Mouse (Mus musculus) lung, postnatal 25 days (tissue): ENCODE results near the gene Hdac5.
"Not testable (repeated sequence)": the region's sequence is repeated elsewhere in the genome, so short reads cannot be mapped to it uniquely, and the experiment has no call there.

ENCODE experiments used
- DNase-seq: peaks from one replicate; pipeline ENCODE4 v3.0.0; 2022; ENCODE audit warnings: low spot score

The Hdac5 gene

GRCm38 (mm10) chr11:102184253-102184645, 45.7 kb downstream of the Hdac5 start:
- no peak for DNase-seq

DNA sequence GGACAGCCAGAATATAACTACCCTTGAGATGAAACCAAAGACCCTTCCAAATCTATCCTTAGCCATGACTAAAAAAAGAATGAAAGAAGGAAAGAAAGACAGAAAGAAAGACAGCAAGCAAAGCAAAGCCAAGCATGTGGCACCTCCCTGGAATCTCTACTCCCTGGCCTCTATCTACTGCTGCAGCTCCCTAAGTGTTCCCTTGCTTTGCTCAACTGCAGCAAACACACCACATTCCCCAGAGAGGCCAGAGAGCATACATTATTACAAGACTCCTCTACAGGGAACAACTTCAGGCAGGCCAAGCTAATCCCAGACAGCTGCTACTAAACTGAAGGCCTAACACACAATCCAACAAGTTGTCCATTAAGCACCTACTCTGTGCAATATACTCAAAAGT, 50.1 kb downstream of the Hdac5 start:
- no peak for DNase-seq

- peak; percentile 25 for DNase-seq
Measured at GRCm38 (mm10) chr11:102168689-102169088, 61.3 kb downstream of the Hdac5 start.

DNA sequence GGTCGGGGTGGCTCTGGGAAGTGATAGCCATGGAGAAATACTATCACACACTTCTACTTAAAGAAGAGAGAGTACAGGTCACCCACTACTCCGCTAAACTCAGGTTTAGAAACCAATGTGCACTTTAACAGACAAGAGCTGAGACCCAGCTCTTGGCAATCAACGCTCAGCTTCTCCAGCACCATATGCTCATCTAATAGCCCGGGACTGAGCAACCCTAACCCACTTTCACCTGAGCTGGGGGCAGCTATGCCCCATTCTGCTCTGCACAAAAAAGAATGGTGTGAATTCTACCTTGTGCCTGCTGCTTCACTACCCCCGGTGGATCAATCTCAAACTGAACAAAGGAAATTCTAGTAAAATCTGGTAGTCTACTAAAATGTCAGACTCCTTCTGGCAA, 62.4 kb downstream of the Hdac5 start:
- no peak for DNase-seq

DNA sequence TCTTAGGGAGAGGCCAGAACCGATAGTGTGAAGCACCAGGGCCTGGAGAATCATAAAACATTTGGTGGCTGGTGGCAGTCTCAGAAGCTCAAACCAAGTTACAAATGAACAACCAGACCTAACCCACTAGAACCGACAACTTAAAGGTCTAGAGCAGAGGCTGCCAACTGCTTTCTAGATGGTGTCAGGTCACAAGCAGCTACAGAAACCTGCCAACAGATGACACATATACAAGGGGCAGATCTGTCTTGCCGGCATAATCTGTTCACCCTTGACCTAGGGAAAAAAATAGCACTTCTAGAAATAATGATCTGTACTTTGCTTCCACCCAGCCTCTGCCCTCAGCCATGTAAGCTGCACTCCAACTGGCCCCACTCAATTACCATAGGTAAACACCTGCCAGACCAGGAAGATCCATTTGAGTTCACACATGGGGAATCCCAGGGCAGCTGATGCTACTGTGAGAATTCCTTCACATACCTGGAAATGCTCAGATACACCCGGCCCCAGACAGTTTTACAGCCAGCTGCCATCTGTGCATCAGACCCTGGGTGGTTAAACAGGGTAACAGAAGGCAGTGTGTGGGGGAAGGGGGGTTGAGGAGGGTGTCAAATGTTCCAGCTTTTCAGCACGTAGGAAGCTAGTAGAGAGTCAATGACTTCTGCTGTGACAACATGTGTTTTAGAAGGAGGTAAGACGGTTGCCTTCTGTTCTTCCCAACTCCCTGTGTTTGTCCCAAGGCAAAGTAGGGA, 63.8 kb downstream of the Hdac5 start:
- no peak for DNase-seq

GRCm38 (mm10) chr11:102159781-102160180, 70.2 kb downstream of the Hdac5 start:
- no peak for DNase-seq

GRCm38 (mm10) chr11:102158024-102158423, 71.9 kb downstream of the Hdac5 start:
- not testable (repeated sequence) for DNase-seq

- DNase-seq, result no peak
Measured at GRCm38 (mm10) chr11:102156786-102157089, 73.2 kb downstream of the Hdac5 start.

DNA sequence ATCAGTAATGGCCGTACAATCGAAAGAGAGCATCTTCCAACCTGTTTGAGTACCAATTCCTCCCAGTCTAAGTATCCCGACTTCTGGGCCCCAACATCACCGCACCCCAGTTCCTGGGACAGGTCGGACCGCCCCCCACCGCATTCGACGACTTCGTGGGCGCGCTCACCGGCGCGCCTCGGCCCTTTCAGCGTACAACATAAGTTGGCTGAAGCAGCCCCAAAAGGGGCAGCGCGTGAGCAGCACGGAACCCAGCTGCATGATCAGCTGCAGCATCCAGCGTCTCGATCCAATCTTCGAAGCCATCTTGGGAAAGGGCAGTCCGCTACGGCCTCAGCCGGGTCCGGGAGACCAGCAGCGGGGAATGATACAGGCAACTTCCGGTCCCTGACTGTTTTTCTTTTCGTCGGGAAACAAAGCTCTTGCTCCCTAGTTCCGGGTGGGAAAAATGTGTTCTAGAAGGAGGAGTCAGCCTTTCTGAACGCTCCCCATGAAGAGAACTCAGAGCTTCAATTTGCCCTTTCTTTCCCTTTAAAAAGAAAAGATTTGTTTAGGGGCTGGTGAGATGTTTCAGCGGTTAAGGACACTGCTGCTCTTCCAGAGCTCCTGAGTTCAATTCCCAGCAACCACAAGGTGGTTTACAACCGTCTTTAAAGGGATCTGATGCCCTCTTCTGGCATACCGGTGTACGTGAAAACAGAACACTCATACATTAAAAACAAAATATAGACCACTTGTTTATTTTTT, 73.8 kb downstream of the Hdac5 start, which contains the start of gene Tmem101:
Tmem101 (minus strand) TSS at position 366 of the 747 bp plus-strand sequence.
- DNase-seq, result peak; percentile 92

DNA sequence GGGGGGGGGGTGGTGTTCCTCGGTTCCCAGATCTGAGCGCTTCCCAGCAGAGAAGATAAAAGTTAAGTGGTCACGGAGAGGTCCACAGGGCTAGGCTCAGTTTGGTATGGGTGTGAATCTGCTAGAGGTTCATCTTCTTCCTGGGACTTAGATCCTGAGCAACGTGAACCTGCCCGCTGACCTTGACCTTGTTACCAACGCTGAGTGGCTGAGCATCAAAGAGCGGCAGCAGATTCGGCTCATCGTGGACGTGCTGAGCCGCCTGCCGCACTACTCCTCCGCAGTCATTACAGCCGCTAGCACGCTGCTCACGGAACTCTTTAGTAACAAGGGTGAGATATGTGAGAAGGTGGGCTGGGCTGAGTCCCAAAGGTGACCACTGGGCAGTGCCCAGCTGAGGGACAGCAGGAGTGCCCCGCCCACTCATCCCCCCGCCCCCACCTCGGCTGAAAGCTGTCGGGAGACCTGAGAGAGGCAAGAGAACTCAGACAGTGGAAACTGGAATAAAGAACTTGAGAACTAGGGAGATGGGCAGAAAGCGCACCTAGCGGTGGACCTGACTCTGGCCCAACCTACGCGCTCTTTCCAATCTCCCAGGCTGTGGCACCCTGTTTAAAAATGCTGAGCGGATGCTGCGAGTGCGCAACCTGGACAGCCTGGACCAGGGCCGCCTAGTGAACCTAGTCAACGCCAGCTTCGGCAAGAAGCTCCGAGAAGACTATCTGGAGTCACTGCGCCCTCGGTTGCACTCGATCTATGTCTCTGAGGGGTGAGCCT, 82.6 kb downstream of the Hdac5 start:
- no peak for DNase-seq

DNA sequence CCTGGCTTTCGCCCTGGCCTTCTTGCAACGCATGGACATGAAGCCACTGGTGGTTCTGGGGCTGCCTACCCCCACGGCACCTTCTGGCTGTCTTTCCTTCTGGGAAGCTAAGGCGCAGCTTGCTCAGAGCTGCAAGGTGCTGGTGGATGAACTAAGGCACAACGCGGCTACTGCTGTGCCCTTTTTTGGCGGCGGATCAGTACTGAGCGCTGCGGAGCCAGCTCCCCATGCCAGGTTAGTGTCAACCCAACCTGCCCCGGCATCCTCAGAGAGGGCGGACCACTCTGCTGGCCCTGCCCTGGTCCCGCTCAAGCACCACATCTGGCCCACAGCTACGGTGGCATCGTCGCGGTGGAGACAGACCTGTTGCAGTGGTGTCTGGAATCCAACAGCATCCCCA, 83.4 kb downstream of the Hdac5 start:
- DNase-seq, result no peak

GRCm38 (mm10) chr11:102146005-102146404, 84.0 kb downstream of the Hdac5 start:
- no peak for DNase-seq

GRCm38 (mm10) chr11:102145471-102146001, 84.4 kb downstream of the Hdac5 start, which contains the start of gene Nags:
Gene Nags (plus strand): TSS chr11:102145513.
- DNase-seq, result no peak

GRCm38 (mm10) chr11:102144957-102145470, 85.0 kb downstream of the Hdac5 start:
- no peak for DNase-seq
